20 mouse cellular contexts compared by ENCODE assay signal in the genomic region with DNA sequence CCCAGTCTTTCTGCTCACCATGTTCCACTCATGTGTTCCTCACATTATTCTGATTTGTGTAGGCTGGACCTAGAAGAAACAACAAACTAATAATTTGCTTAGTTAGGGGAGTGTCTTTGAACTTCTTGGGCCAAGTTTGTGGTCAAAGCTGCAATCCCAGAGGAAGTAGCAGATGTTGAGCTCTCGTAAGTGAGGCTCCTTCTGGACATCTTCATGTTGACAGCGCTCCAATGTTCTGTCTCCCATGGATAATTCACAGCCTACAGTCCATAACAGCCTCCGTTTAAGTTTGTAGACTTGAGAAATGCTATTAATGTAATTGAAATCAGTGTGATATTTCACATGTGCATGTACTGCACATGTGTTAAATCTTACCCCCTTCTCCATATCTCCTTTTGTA.
DNase-seq lines count a peak whose midpoint lies in the region; TF ChIP-seq lines count a peak whose summit lies in the region.
"Had no signal": no experiment of that assay in that cellular context is flagged by ENCODE, and none has a peak within 500 bp of the region (broad histone marks: within the 10 kb centered on the region; RNA-seq: fewer than 3 reads in every experiment).

No protein-coding gene starts in this region.

- H3K4me1 ChIP-seq in kidney, adult 2 months (ENCODE audit: control insufficient read depth, insufficient read depth, low read length), result no peaks in the 10 kb centered on the region
- H3K4me1 ChIP-seq: embryonic facial prominence, embryonic 12.5 days; forebrain, embryonic 12.5 days had no signal

- H3K4me3 ChIP-seq in kidney, adult 2 months (ENCODE audit: insufficient read depth, low read depth, low read length), result no peak overlapping the region
- H3K4me3 ChIP-seq: embryonic facial prominence, embryonic 12.5 days; erythroblast, embryonic 14.5 days; forebrain, embryonic 12.5 days; layer of hippocampus, adult 2 months had no signal

- H3K36me3 ChIP-seq in kidney, adult 2 months (ENCODE audit: control insufficient read depth, insufficient read depth, low read length), result no peaks in the 10 kb centered on the region
- H3K36me3 ChIP-seq: embryonic facial prominence, embryonic 12.5 days; forebrain, embryonic 12.5 days; G1E had no signal

- H3K27ac ChIP-seq in kidney, adult 2 months (ENCODE audit: insufficient read depth, low read depth, low read length), result no peak overlapping the region
- H3K27ac ChIP-seq: embryonic facial prominence, embryonic 12.5 days; forebrain, embryonic 12.5 days; layer of hippocampus, adult 2 months had no signal

- no peaks in the 10 kb centered on the region for H3K27me3 ChIP-seq in kidney, adult 2 months (replicated peaks; ENCODE audit: control insufficient read depth, insufficient read depth, low read length)
- H3K27me3 ChIP-seq: CH12.LX; embryonic facial prominence, embryonic 12.5 days; forebrain, embryonic 12.5 days had no signal

- peak; percentile 15 for DNase-seq in gastrocnemius, postnatal 14 days
- DNase-seq in gastrocnemius, postnatal 4 days (ENCODE audit: low spot score in 2 of 2), result no peak
- peak; percentile 23 for DNase-seq in kidney, adult 2 months
- no peak for DNase-seq in kidney, adult 11 months
- DNase-seq in 3T3-L1 (ENCODE audit: low read depth, low spot score), result peak; percentile 22
- peak; percentile 57 for DNase-seq in kidney, postnatal 14 days
- no peak for DNase-seq in urinary bladder, adult 18-20 months (ENCODE audit: low spot score in 2 of 2)
- DNase-seq: adrenal gland, postnatal 10 days; B cell, adult 2 months; cerebellum, adult 18-20 months; cerebellum, postnatal 14 days; lung, postnatal 4 days; midbrain, embryonic 14.5 days; thymus, postnatal 14 days had no signal

- no peak for TF ChIP-seq POLR2A in kidney, adult 2 months (IDR thresholded peaks at IDR 0.05; ENCODE audit: low read depth, low read length)

- 66% methylated on average over 3 of the region's 3 CpGs for WGBS in kidney, adult 2 months

- intact Hi-C loops in gastrocnemius, postnatal 14 days (cut with DNase I; ENCODE audit: low total_unique reads), result loop anchor here (10.0 kb wide), 1 partner anchor 331 kb away; no protein-coding TSS in a partner anchor

- TF ChIP-seq CTCF in kidney, adult 2 months (conservative IDR thresholded peaks at IDR 0.05; ENCODE audit: insufficient read depth, insufficient read length, low read depth, low read length), result no peak

Comparison
In these comparisons a context has a peak if more than half of its experiments do, and no peak if none do; other contexts are left out.
1. DNase-seq: peak in gastrocnemius, postnatal 14 days (single experiment), kidney, adult 2 months (single experiment), 3T3-L1 (single experiment) and kidney, postnatal 14 days (single experiment); none in gastrocnemius, postnatal 4 days (0 of 2), kidney, adult 11 months (single experiment) and urinary bladder, adult 18-20 months (0 of 2).